9 mouse cellular contexts compared by ENCODE assay signal in genomic region chr5:33371137-33371536, GRCm38 (mm10). TPM values are rescaled to one million over a fixed set of nuclear protein-coding genes. Genes with fewer than 3 reads are reported as not detected.
DNase-seq lines count a peak whose midpoint lies in the region; ATAC-seq and TF ChIP-seq lines count a peak whose summit lies in the region.
"Had no signal": no experiment of that assay in that cellular context is flagged by ENCODE, and none has a peak within 500 bp of the region (broad histone marks: within the 10 kb centered on the region; RNA-seq: fewer than 3 reads in every experiment).

No protein-coding gene starts in this region.

- TF ChIP-seq CTCF in brain, embryonic 14.5 days (IDR thresholded peaks at IDR 0.05; ENCODE audit: borderline replicate concordance, extremely low read depth, insufficient read depth, insufficient read length), result peak; percentile 63

- no peak for TF ChIP-seq POLR2A in limb, embryonic 14.5 days (IDR thresholded peaks at IDR 0.05; ENCODE audit: borderline replicate concordance, extremely low read depth, insufficient read depth, insufficient read length)
- TF ChIP-seq POLR2A in brain, embryonic 14.5 days (IDR thresholded peaks at IDR 0.05; ENCODE audit: borderline replicate concordance, extremely low read depth, insufficient read depth, insufficient read length, poor library complexity, severe bottlenecking), result no peak

- ATAC-seq in limb, embryonic 14.5 days (ENCODE audit: low FRiP score, low read depth), result no peak
- no peak for ATAC-seq in forebrain, embryonic 12.5 days (ENCODE audit: low FRiP score)

- H3K27ac ChIP-seq in limb, embryonic 14.5 days (replicated peaks; ENCODE audit: low read depth, low read length), result no peak overlapping the region
- no peak overlapping the region for H3K27ac ChIP-seq in limb, embryonic 10.5 days
- H3K27ac ChIP-seq in forebrain, embryonic 12.5 days, result no peak overlapping the region
- H3K27ac ChIP-seq: heart, embryonic 15.5 days had no signal

- H3K4me2 ChIP-seq in limb, embryonic 14.5 days (replicated peaks; ENCODE audit: low read depth, low read length, severe bottlenecking), result no peak overlapping the region
- H3K4me2 ChIP-seq in forebrain, embryonic 12.5 days, result no peak overlapping the region
- H3K4me2 ChIP-seq: heart, embryonic 15.5 days had no signal

- H3K36me3 ChIP-seq in limb, embryonic 14.5 days (ENCODE audit: control insufficient read depth, insufficient read depth, low read length), result peaks cover 83% of the 10 kb centered on the region
- peaks cover 86% of the 10 kb centered on the region for H3K36me3 ChIP-seq in limb, embryonic 10.5 days
- H3K36me3 ChIP-seq in forebrain, embryonic 12.5 days (replicated peaks), result peaks cover 85% of the 10 kb centered on the region

- no peaks in the 10 kb centered on the region for H3K4me1 ChIP-seq in limb, embryonic 14.5 days (ENCODE audit: control insufficient read depth, insufficient read depth, low read length)
- no peaks in the 10 kb centered on the region for H3K4me1 ChIP-seq in limb, embryonic 10.5 days
- no peaks in the 10 kb centered on the region for H3K4me1 ChIP-seq in forebrain, embryonic 12.5 days
- H3K4me1 ChIP-seq: heart, embryonic 15.5 days had no signal

- H3K9me3 ChIP-seq in limb, embryonic 14.5 days (ENCODE audit: control insufficient read depth, low read length), result no peaks in the 10 kb centered on the region
- H3K9me3 ChIP-seq in limb, embryonic 10.5 days (replicated peaks), result no peaks in the 10 kb centered on the region
- no peaks in the 10 kb centered on the region for H3K9me3 ChIP-seq in forebrain, embryonic 12.5 days
- H3K9me3 ChIP-seq: heart, embryonic 15.5 days had no signal

- H3K27me3 ChIP-seq in limb, embryonic 14.5 days (ENCODE audit: control insufficient read depth, insufficient read depth, low read length), result no peaks in the 10 kb centered on the region
- H3K27me3 ChIP-seq in limb, embryonic 10.5 days (ENCODE audit: low read depth, poor library complexity, severe bottlenecking), result no peaks in the 10 kb centered on the region
- H3K27me3 ChIP-seq in forebrain, embryonic 12.5 days, result no peaks in the 10 kb centered on the region
- H3K27me3 ChIP-seq: heart, embryonic 15.5 days had no signal

- H3K9ac ChIP-seq in limb, embryonic 14.5 days (ENCODE audit: low read depth, low read length, severe bottlenecking), result no peak overlapping the region
- no peak overlapping the region for H3K9ac ChIP-seq in forebrain, embryonic 12.5 days
- H3K9ac ChIP-seq: heart, embryonic 15.5 days had no signal

- peak; percentile 57 to 68 for DNase-seq in cerebellum, postnatal 10 days
- no peak for DNase-seq in cerebellum, adult 11-12 months
- DNase-seq in limb, embryonic 14.5 days (ENCODE audit: low spot score), result peak; percentile 20
- no peak for DNase-seq in limb, embryonic 10.5 days (ENCODE audit: low spot score)
- peak; percentile 56 for DNase-seq in brain, embryonic 14.5 days (ENCODE audit: low read depth)
- peak; percentile 19 for DNase-seq in lung, postnatal 10 days
- DNase-seq in thymus, adult 18-20 months, result no peak

- no peak overlapping the region for H3K4me3 ChIP-seq in limb, embryonic 14.5 days (replicated peaks; ENCODE audit: low read length)
- no peak overlapping the region for H3K4me3 ChIP-seq in limb, embryonic 10.5 days
- H3K4me3 ChIP-seq in forebrain, embryonic 12.5 days (replicated peaks), result no peak overlapping the region
- H3K4me3 ChIP-seq: heart, embryonic 15.5 days had no signal

RNA-seq across cellular contexts. Expression of gene Uvssa, which starts 7.2 kb away (rescaled TPM):
- 11.0 and 11.5 TPM in 2 replicates for polyA plus RNA-seq in limb, embryonic 14.5 days (2012; rRNA removed)
- polyA plus RNA-seq in limb, embryonic 14.5 days (2014; fragmentation: Nextera tagmentation; extraction: Ambion mirVana), result 10.0 and 11.7 TPM in 2 replicates
- polyA plus RNA-seq in limb, embryonic 10.5 days (2016; fragmentation: Nextera tagmentation; extraction: Ambion mirVana), result 6.0 and 8.6 TPM in 2 replicates
- 6.6 and 7.5 TPM in 2 replicates for polyA plus RNA-seq in brain, embryonic 14.5 days (2012; rRNA removed)
- 8.0 and 9.0 TPM in 2 replicates for polyA plus RNA-seq in forebrain, embryonic 12.5 days (2016; fragmentation: Nextera tagmentation; extraction: Ambion mirVana)

RNA-seq across cellular contexts. Expression of gene Maea, which starts 35.8 kb away (rescaled TPM):
- 168 and 170 TPM in 2 replicates for polyA plus RNA-seq in limb, embryonic 14.5 days (2012; rRNA removed)
- 116 and 120 TPM in 2 replicates for polyA plus RNA-seq in limb, embryonic 14.5 days (2014; fragmentation: Nextera tagmentation; extraction: Ambion mirVana)
- 161 and 162 TPM in 2 replicates for polyA plus RNA-seq in limb, embryonic 10.5 days (2016; fragmentation: Nextera tagmentation; extraction: Ambion mirVana)
- polyA plus RNA-seq in brain, embryonic 14.5 days (2012; rRNA removed), result 171 and 187 TPM in 2 replicates
- 114 and 115 TPM in 2 replicates for polyA plus RNA-seq in forebrain, embryonic 12.5 days (2016; fragmentation: Nextera tagmentation; extraction: Ambion mirVana)

Comparison
In these comparisons a context has a peak if more than half of its experiments do, and no peak if none do; other contexts are left out.
1. DNase-seq: peak in cerebellum, postnatal 10 days (2 of 2), limb, embryonic 14.5 days (single experiment), brain, embryonic 14.5 days (single experiment) and lung, postnatal 10 days (single experiment); none in cerebellum, adult 11-12 months (single experiment), limb, embryonic 10.5 days (single experiment) and thymus, adult 18-20 months (0 of 2).